Mouse (Mus musculus) layer of hippocampus, adult 18-20 months (tissue): Measurements from ENCODE around the gene Trappc1. TPM values are rescaled to one million over a fixed set of nuclear protein-coding genes. Genes with fewer than 3 reads are reported as not detected.

Source experiments
- DNase-seq, 2 experiments: peaks; one replicate each; pipeline ENCODE4 v3.0.0; 2022; ENCODE audit warnings: low spot score in 2 of 2
- total RNA-seq, 2 experiments: library from RNA; stranded (reverse); gene quantifications; 2 replicates each; pipeline ENCODE4 v1.2.3; 2021

Trappc1 gene
- total RNA-seq, 2 experiments from 2014 or later, result 51.4 to 59.8 TPM

- DNase-seq, result no peak
These were observed 3.9 kb downstream of the Trappc1 start for GRCm38 (mm10) chr11:69327648-69328047.

- no peak for DNase-seq
These were observed 4.7 kb downstream of the Trappc1 start for GRCm38 (mm10) chr11:69328517-69328916.

GRCm38 (mm10) chr11:69331152-69331551, 7.4 kb downstream of the Trappc1 start:
- no peak for DNase-seq

- peak; percentile 74 to 81 for DNase-seq
These were observed 8.2 kb downstream of the Trappc1 start for GRCm38 (mm10) chr11:69331929-69332405.

- no peak for DNase-seq
These were observed 9.0 kb downstream of the Trappc1 start for GRCm38 (mm10) chr11:69332713-69333253.

GRCm38 (mm10) chr11:69333922-69334321, 10.1 kb downstream of the Trappc1 start:
- DNase-seq, result no peak

- DNase-seq, result no peak
These were observed 11.0 kb downstream of the Trappc1 start for GRCm38 (mm10) chr11:69334796-69335195.

- DNase-seq, result peak; percentile 66 to 82
These were observed 16.7 kb downstream of the Trappc1 start, which contains the start of gene Rnf227 for GRCm38 (mm10) chr11:69340161-69341131. Rnf227 (plus strand) TSS chr11:69340461.

- DNase-seq, result no peak
These were observed 22.7 kb downstream of the Trappc1 start for GRCm38 (mm10) chr11:69346441-69346840.

GRCm38 (mm10) chr11:69356544-69356943, 32.8 kb downstream of the Trappc1 start:
- no peak for DNase-seq

- no peak for DNase-seq
These were observed 33.9 kb downstream of the Trappc1 start for GRCm38 (mm10) chr11:69357690-69358089.

- DNase-seq, result no peak
These were observed 38.2 kb downstream of the Trappc1 start for GRCm38 (mm10) chr11:69362021-69362420.

- DNase-seq, result no peak
These were observed 38.7 kb downstream of the Trappc1 start for GRCm38 (mm10) chr11:69362479-69362878.

- no peak for DNase-seq
These were observed 40.6 kb downstream of the Trappc1 start for GRCm38 (mm10) chr11:69364376-69364775.

GRCm38 (mm10) chr11:69364910-69365309, 41.1 kb downstream of the Trappc1 start:
- peak; percentile 85 to 87 for DNase-seq

GRCm38 (mm10) chr11:69365722-69366121, 41.9 kb downstream of the Trappc1 start:
- DNase-seq, result no peak

GRCm38 (mm10) chr11:69366157-69366854, 42.5 kb downstream of the Trappc1 start:
- DNase-seq, result peak; percentile 95 to 96

- DNase-seq, result no peak
These were observed 43.3 kb downstream of the Trappc1 start for GRCm38 (mm10) chr11:69366855-69367615.

- peak in 1 of 2 experiments; percentile 21 for DNase-seq
These were observed 44.0 kb downstream of the Trappc1 start for GRCm38 (mm10) chr11:69367616-69368355.
